Mouse (Mus musculus): ENCODE data around the gene Hmgb1.

DNA sequence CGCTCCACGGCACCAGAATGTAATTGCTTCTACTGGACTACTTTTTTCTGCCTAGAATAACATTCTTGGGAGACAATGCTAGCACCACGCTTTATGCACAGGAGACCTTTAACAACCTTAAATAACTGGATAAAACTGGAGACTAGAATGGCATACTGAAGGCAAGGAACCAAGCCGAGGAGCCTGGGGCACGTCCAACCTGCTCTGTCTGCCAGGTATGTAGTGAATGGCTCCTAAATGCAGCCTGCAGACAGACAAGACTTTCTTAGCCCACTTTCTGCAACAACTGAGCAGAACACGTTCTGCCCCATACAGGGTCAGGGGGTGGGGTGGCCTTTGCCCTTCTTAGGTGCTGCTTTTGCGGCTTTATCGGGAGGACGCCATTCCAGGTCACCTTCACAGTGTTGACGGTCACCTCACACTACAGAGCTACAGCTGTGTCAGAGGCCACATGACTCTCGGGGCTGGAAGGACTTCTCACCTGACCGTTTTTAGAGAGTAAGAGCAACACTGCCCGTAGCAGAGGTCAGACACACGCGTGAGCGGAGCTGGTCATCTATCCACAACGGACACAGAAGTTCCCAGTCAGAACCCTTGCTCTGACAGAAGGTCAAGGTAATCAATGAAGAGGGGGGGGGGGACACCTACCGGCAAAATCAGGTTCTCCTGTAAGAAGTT lies 27.3 kb downstream of the Hmgb1 start:
- TF ChIP-seq POLR2A (IDR thresholded peaks at IDR 0.05; ENCODE audit: borderline replicate concordance, control insufficient read depth, low read depth, low read length), result no peak
- no peak for TF ChIP-seq CTCF (IDR thresholded peaks at IDR 0.05; ENCODE audit: control insufficient read depth, insufficient read depth, low read length)

Measured in bone marrow, adult 2 months (tissue).